ENCODE assay signal across 23 mouse cellular contexts in the genomic region with DNA sequence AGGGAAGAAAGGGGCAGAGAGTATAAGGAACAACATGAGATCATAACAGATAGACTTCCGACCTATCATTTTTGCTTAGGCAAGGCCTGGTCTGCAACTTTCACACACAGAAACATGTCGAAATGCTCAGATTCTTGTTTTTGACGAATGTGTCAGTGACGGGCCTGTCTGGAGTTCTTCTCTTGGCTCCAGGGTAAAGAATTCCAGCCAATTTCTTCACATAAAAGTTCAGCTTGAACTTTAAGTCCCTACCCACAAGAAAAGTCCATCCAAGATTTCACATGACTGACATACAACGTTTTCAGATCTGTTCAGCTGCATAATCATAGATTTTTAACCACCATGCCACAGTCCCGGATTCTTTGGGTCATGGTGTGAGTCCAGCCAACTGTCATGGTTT.
DNase-seq lines count a peak whose midpoint lies in the region; ATAC-seq and TF ChIP-seq lines count a peak whose summit lies in the region.
"Had no signal": no experiment of that assay in that cellular context is flagged by ENCODE, and none has a peak within 500 bp of the region (broad histone marks: within the 10 kb centered on the region; RNA-seq: fewer than 3 reads in every experiment).

No protein-coding gene starts in this region.

- no peak overlapping the region for H3K4me3 ChIP-seq in lung, embryonic 14.5 days (ENCODE audit: low read depth, low read length)
- H3K4me3 ChIP-seq in lung, adult 2 months (replicated peaks; ENCODE audit: extremely low read depth, low read depth, low read length) = no peak overlapping the region
- H3K4me3 ChIP-seq in lung, embryonic 15.5 days = no peak overlapping the region
- no peak overlapping the region for H3K4me3 ChIP-seq in thymus, adult 2 months (ENCODE audit: control insufficient read depth, insufficient read depth, low read length)
- H3K4me3 ChIP-seq: hindbrain, embryonic 12.5 days; kidney, embryonic 15.5 days; limb, embryonic 12.5 days; liver, embryonic 12.5 days; midbrain, embryonic 12.5 days; neural tube, embryonic 13.5 days had no signal

- H3K27me3 ChIP-seq in lung, embryonic 14.5 days (ENCODE audit: insufficient read depth, low read length) = no peaks in the 10 kb centered on the region
- H3K27me3 ChIP-seq in lung, embryonic 15.5 days = no peaks in the 10 kb centered on the region
- no peaks in the 10 kb centered on the region for H3K27me3 ChIP-seq in thymus, adult 2 months (ENCODE audit: control insufficient read depth, insufficient read depth, low read length)
- H3K27me3 ChIP-seq: hindbrain, embryonic 12.5 days; kidney, embryonic 15.5 days; limb, embryonic 12.5 days; liver, embryonic 12.5 days; midbrain, embryonic 12.5 days; neural tube, embryonic 13.5 days had no signal

- peak; percentile 4 for DNase-seq in gastrocnemius, adult 18-20 months (ENCODE audit: low spot score)
- DNase-seq in gastrocnemius, adult 8-10 months (ENCODE audit: low spot score in 2 of 2) = no peak
- DNase-seq in lung, embryonic 14.5 days = peak; percentile 86
- no peak for DNase-seq in lung, adult 2 months
- DNase-seq in lung, postnatal 4 days = peak; percentile 20 to 37
- no peak for DNase-seq in thymus, adult 2 months
- no peak for DNase-seq in frontal cortex, postnatal 25 days (ENCODE audit: low spot score in 2 of 2)
- DNase-seq: adrenal gland, postnatal 25 days; cerebellum, adult 2 months; cerebellum, postnatal 36 days; gastrocnemius, postnatal 36 days; spleen, adult 18-20 months had no signal

- H3K4me2 ChIP-seq in lung, embryonic 14.5 days = no peak overlapping the region
- H3K4me2 ChIP-seq in lung, embryonic 15.5 days = no peak overlapping the region
- H3K4me2 ChIP-seq: hindbrain, embryonic 12.5 days; kidney, embryonic 15.5 days; limb, embryonic 12.5 days; liver, embryonic 12.5 days; midbrain, embryonic 12.5 days; neural tube, embryonic 13.5 days had no signal

- H3K4me1 ChIP-seq in lung, embryonic 14.5 days (ENCODE audit: insufficient read depth) = no peaks in the 10 kb centered on the region; the same call in 1 of the 2 replicates
- H3K4me1 ChIP-seq in lung, adult 2 months (ENCODE audit: control insufficient read depth, insufficient read depth, low read length) = peaks cover 2% of the 10 kb centered on the region; the same call in 1 of the 2 replicates
- H3K4me1 ChIP-seq in lung, embryonic 15.5 days = peaks cover 12% of the 10 kb centered on the region
- no peaks in the 10 kb centered on the region for H3K4me1 ChIP-seq in thymus, adult 2 months (replicated peaks; ENCODE audit: control insufficient read depth, insufficient read depth, low read length)
- H3K4me1 ChIP-seq: hindbrain, embryonic 12.5 days; kidney, embryonic 15.5 days; limb, embryonic 12.5 days; liver, embryonic 12.5 days; midbrain, embryonic 12.5 days; neural tube, embryonic 13.5 days had no signal

- peak; percentile 80 for ATAC-seq in lung, embryonic 14.5 days (ENCODE audit: insufficient read depth)
- ATAC-seq in lung, embryonic 15.5 days (ENCODE audit: borderline replicate concordance, extremely low read depth, low FRiP score, low TSS enrichment) = peak; percentile 86
- ATAC-seq: forebrain, embryonic 14.5 days; inflammation-experienced regulatory T-cells, adult 6 months; liver, embryonic 12.5 days had no signal

- no peak for TF ChIP-seq POLR2A in lung, adult 2 months (IDR thresholded peaks at IDR 0.05; ENCODE audit: borderline replicate concordance, extremely low read depth, low read depth, low read length)
- TF ChIP-seq POLR2A in thymus, adult 2 months (IDR thresholded peaks at IDR 0.05; ENCODE audit: control insufficient read depth, extremely low read depth, insufficient read depth, low read length, poor library complexity) = no peak

- no peak overlapping the region for H3K9ac ChIP-seq in lung, embryonic 14.5 days
- no peak overlapping the region for H3K9ac ChIP-seq in lung, embryonic 15.5 days
- H3K9ac ChIP-seq: hindbrain, embryonic 12.5 days; kidney, embryonic 15.5 days; limb, embryonic 12.5 days; liver, embryonic 12.5 days; midbrain, embryonic 12.5 days; neural tube, embryonic 13.5 days had no signal

- no peaks in the 10 kb centered on the region for H3K36me3 ChIP-seq in lung, embryonic 14.5 days (ENCODE audit: insufficient read depth)
- H3K36me3 ChIP-seq in lung, embryonic 15.5 days = no peaks in the 10 kb centered on the region
- no peaks in the 10 kb centered on the region for H3K36me3 ChIP-seq in thymus, adult 2 months (ENCODE audit: control insufficient read depth, insufficient read depth, low read length)
- H3K36me3 ChIP-seq: G1E; hindbrain, embryonic 12.5 days; kidney, embryonic 15.5 days; limb, embryonic 12.5 days; liver, embryonic 12.5 days; midbrain, embryonic 12.5 days; neural tube, embryonic 13.5 days had no signal

- WGBS in lung, embryonic 14.5 days = 37% methylated on average over 6 of the region's 6 CpGs
- 59% methylated on average over 6 of the region's 6 CpGs for WGBS in lung, adult 2 months
- 42% methylated on average over 6 of the region's 6 CpGs for WGBS in lung, embryonic 15.5 days
- 81% methylated on average over 6 of the region's 6 CpGs for WGBS in thymus, adult 2 months

- peaks cover 3% of the 10 kb centered on the region; the same call in 1 of the 2 replicates for H3K9me3 ChIP-seq in lung, embryonic 14.5 days (ENCODE audit: low read depth, low read length)
- no peaks in the 10 kb centered on the region for H3K9me3 ChIP-seq in lung, embryonic 15.5 days

- TF ChIP-seq CTCF in lung, embryonic 14.5 days (IDR thresholded peaks at IDR 0.05; ENCODE audit: low read depth) = no peak
- TF ChIP-seq CTCF in lung, adult 2 months (IDR thresholded peaks at IDR 0.05; ENCODE audit: insufficient read depth, low read length) = no peak
- TF ChIP-seq CTCF in thymus, adult 2 months (IDR thresholded peaks at IDR 0.05; ENCODE audit: borderline replicate concordance, control insufficient read depth, extremely low read depth, insufficient read depth, low read length, poor library complexity) = no peak

- no peak overlapping the region for H3K27ac ChIP-seq in lung, embryonic 14.5 days (ENCODE audit: low read depth)
- H3K27ac ChIP-seq in lung, embryonic 15.5 days = peak overlapping the region; percentile 37; the same call in 1 of the 2 replicates
- no peak overlapping the region for H3K27ac ChIP-seq in thymus, adult 2 months (ENCODE audit: control insufficient read depth, insufficient read depth, low read length)
- H3K27ac ChIP-seq: hindbrain, embryonic 12.5 days; kidney, embryonic 15.5 days; limb, embryonic 12.5 days; liver, embryonic 12.5 days; macrophage; midbrain, embryonic 12.5 days; neural tube, embryonic 13.5 days had no signal

Comparison
In these comparisons a context has a peak if more than half of its experiments do, and no peak if none do; other contexts are left out.
1. DNase-seq: peak in gastrocnemius, adult 18-20 months (single experiment), lung, embryonic 14.5 days (single experiment) and lung, postnatal 4 days (2 of 2); none in gastrocnemius, adult 8-10 months (0 of 2), lung, adult 2 months (single experiment), thymus, adult 2 months (single experiment) and frontal cortex, postnatal 25 days (0 of 2).